Mouse (Mus musculus): ENCODE measurements at regions not wholly inside any gene's neighbourhood (a gene's known extent, or its start where the extent isn't known, plus 50 kb on each side); places are given as distances from the start of the nearest gene placed in this dataset.

- TF ChIP-seq MAX (IDR thresholded peaks at IDR 0.05; ENCODE audit: low read length): no peak
- TF ChIP-seq CTCF (conservative IDR thresholded peaks at IDR 0.05 in 1 of 2, IDR thresholded peaks at IDR 0.05 in 1 of 2; ENCODE audit: low read depth in 2 of 2, low read length in 2 of 2): no peak
- TF ChIP-seq NELFE (IDR thresholded peaks at IDR 0.05; ENCODE audit: low read depth, low read length): no peak
- no peak for TF ChIP-seq POLR2A (IDR thresholded peaks at IDR 0.05; ENCODE audit: low read depth, low read length)
- TF ChIP-seq ETS1 (conservative IDR thresholded peaks at IDR 0.05; ENCODE audit: low read depth, low read length): no peak
Observed at GRCm38 (mm10) chr10:100741269-100741668, 151.0 kb downstream of the 1700017N19Rik start.

All from CH12.LX (cell line).